Mouse (Mus musculus) heart, embryonic 12.5 days (tissue): ENCODE results near the gene Rsph10b. TPM values are rescaled to one million over a fixed set of nuclear protein-coding genes. Genes with fewer than 3 reads are reported as not detected.

Experiments
- ATAC-seq: fragments of 200-750 bp; cut with Nextera tagmentation; 2 replicates; pipeline ENCODE4 v1.8.0; 2017; ENCODE audit warnings: moderate TSS enrichment, moderate library complexity; ENCODE audit not compliant: insufficient number of reproducible peaks, low FRiP score
- H3K27ac ChIP-seq: fragments of 300-500 bp; sonication (generic); 2 replicates; pipeline ENCODE4 v1.5.1; 2016; ENCODE audit warnings: mild to moderate bottlenecking, moderate library complexity; ENCODE audit not compliant: poor library complexity, severe bottlenecking
- H3K27me3 ChIP-seq: fragments of 300-500 bp; sonication (generic); replicated peaks from 2 replicates; pipeline ENCODE4 v1.6.1; 2016; ENCODE audit warnings: mild to moderate bottlenecking, moderate library complexity
- H3K36me3 ChIP-seq: fragments of 300-500 bp; sonication (generic); 2 replicates; pipeline ENCODE4 v1.6.1; 2016; ENCODE audit warnings: mild to moderate bottlenecking, moderate library complexity
- H3K4me1 ChIP-seq: fragments of 300-500 bp; sonication (generic); replicated peaks from 2 replicates; pipeline ENCODE4 v1.6.1; 2016; ENCODE audit warnings: mild to moderate bottlenecking
- H3K4me2 ChIP-seq: fragments of 300-500 bp; sonication (generic); 2 replicates; pipeline ENCODE4 v1.6.1; 2016; ENCODE audit warnings: mild to moderate bottlenecking, moderate library complexity
- H3K4me3 ChIP-seq: fragments of 300-500 bp; sonication (generic); 2 replicates; pipeline ENCODE4 v1.5.1; 2016; ENCODE audit warnings: mild to moderate bottlenecking
- H3K9ac ChIP-seq: fragments of 300-500 bp; sonication (generic); 2 replicates; pipeline ENCODE4 v1.6.1; 2016; ENCODE audit warnings: mild to moderate bottlenecking, moderate library complexity
- H3K9me3 ChIP-seq: fragments of 300-500 bp; sonication (generic); replicated peaks from 2 replicates; pipeline ENCODE4 v1.6.1; 2016; ENCODE audit warnings: mild to moderate bottlenecking, moderate library complexity
- WGBS: fragments of 180-500 bp; shearing (Covaris S2); methylation state at CpG from one replicate; pipeline ENCODE4 v1.1.7; 2016; 5-methylcytosine and 5-hydroxymethylcytosine counted together
- polyA plus RNA-seq: library from polyadenylated mRNA; unstranded; fragments of >200 nt; fragmentation: Nextera tagmentation; extraction: Ambion mirVana; gene quantifications from 2 replicates; pipeline ENCODE4 v1.2.1, GENCODE M21; 2016

The Rsph10b gene
- polyA plus RNA-seq, 1 experiment from 2014 or later: 1.3 TPM

DNA sequence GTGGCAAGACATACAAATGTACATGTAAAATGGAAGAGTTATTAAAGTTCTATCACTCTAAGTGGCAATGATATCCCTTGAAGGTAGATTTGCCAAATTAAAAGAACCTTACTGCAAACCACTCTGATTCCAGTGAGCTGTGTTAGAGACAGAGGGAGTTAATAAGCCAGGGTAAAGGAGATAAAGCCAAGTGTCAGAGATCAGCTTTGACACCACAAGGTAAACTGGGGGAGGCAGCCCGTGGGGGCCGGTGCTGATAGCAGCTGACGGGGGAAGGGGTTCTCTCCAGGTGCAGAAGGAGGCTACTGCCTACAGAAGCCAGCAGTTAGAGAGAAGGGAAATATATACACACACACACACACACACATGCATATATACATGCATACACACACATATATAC lies 39.8 kb downstream of the Rsph10b start:
- H3K4me3 ChIP-seq: no peak overlapping the region
- H3K4me2 ChIP-seq: no peak overlapping the region
- no peaks in the 10 kb centered on the region for H3K27me3 ChIP-seq
- no peaks in the 10 kb centered on the region for H3K9me3 ChIP-seq
- H3K27ac ChIP-seq: no peak overlapping the region
- 15% methylated on average over 3 of the region's 3 CpGs for WGBS
- H3K4me1 ChIP-seq: 0 out of 2 replicates have a peak, but pooled peaks cover 4% of the 10 kb centered on the region
- H3K9ac ChIP-seq: no peak overlapping the region
- H3K36me3 ChIP-seq: no peaks in the 10 kb centered on the region
- ATAC-seq: no peak

DNA sequence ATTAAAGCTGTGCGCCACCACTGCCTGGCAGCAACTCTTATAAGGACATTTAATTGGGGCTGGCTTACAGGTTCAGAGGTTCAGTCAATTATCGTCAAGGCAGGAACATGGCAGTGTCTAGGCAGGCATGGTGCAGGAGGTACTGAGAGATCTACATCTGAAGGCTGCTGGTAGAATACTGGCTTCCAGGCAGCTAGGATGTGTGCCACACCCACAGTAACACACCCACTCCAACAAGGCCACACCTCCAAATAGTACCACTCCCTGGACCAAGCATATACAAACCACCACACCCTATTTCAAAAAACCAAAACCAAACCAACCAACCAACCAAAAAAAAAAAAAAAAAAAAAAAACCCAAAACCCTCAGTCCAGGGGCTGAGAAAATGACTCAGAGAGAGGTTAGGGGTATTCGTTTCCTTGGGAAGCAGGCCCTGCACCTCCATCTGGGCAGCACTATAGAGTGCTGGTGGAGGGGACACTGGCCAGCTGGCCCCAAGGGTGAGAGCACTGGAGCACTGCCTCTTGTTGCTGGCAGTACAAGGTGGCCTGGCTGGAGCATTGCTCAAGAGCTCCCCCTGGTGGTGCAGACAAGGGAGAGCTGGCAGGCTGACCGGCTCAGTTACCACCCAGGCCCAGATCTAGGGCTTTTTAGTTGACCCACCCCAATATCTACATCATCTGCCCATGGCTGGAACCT lies 42.2 kb downstream of the Rsph10b start:
- H3K36me3 ChIP-seq: no peaks in the 10 kb centered on the region
- H3K4me2 ChIP-seq: no peak overlapping the region
- H3K9me3 ChIP-seq: no peaks in the 10 kb centered on the region
- H3K4me1 ChIP-seq: 0 out of 2 replicates have a peak, but pooled peaks cover 4% of the 10 kb centered on the region
- 49% methylated on average over 4 of the region's 4 CpGs for WGBS
- H3K27me3 ChIP-seq: no peaks in the 10 kb centered on the region
- H3K9ac ChIP-seq: no peak overlapping the region
- no peak overlapping the region for H3K4me3 ChIP-seq
- no peak overlapping the region for H3K27ac ChIP-seq
- peak; percentile 69 for ATAC-seq

DNA sequence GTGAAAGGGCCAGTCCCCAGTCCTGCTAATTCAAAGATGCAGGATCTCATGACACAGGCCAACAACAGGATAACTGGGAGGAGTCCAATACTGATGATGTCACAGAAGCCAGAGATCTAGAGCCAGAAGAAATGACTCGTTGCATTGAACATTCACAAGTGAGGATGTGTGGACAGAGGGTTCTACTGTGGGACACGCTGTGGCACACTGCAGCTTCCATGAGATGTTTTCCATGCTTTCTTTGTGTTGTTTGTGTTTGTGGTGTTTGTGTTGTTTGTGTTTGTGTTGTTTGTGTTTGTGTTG lies 42.7 kb downstream of the Rsph10b start:
- Histone ChIP-seq H3K36me3 (no peaks in the 10 kb centered on the region), H3K27me3 (no peaks in the 10 kb centered on the region), H3K9ac (no peak overlapping the region), H3K4me1 (peaks cover 4% of the 10 kb centered on the region; the same call in 1 of the 2 replicates), H3K9me3 (no peaks in the 10 kb centered on the region), H3K27ac (no peak overlapping the region), H3K4me3 (no peak overlapping the region), H3K4me2 (no peak overlapping the region)
- no peak for ATAC-seq
- 46% methylated on average over 2 of the region's 2 CpGs for WGBS

DNA sequence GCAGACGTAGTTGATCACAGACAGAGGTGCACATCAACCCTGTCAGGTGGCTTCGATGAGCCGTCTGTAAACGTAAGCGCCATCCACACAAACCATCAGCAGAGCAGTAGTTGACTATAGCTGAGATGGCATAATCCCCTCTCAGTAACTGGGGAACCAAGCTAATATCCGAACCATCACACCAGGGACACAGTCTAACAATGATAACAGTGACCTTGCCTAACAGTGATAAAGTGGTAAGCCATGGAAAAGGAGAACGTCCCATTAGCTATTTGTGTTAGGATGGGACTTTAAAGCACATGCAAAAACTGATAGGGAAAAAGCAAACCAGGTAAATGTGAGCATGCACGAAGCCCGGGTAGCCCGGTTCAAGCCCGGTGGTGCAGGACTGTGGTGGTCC lies 43.4 kb downstream of the Rsph10b start:
- Histone ChIP-seq H3K4me3 (no peak overlapping the region), H3K36me3 (no peaks in the 10 kb centered on the region), H3K4me2 (no peak overlapping the region), H3K9me3 (no peaks in the 10 kb centered on the region), H3K27ac (no peak overlapping the region), H3K27me3 (no peaks in the 10 kb centered on the region), H3K4me1 (peaks cover 9% of the 10 kb centered on the region), H3K9ac (no peak overlapping the region)
- ATAC-seq: no peak
- 79% methylated on average over 11 of the region's 11 CpGs for WGBS

DNA sequence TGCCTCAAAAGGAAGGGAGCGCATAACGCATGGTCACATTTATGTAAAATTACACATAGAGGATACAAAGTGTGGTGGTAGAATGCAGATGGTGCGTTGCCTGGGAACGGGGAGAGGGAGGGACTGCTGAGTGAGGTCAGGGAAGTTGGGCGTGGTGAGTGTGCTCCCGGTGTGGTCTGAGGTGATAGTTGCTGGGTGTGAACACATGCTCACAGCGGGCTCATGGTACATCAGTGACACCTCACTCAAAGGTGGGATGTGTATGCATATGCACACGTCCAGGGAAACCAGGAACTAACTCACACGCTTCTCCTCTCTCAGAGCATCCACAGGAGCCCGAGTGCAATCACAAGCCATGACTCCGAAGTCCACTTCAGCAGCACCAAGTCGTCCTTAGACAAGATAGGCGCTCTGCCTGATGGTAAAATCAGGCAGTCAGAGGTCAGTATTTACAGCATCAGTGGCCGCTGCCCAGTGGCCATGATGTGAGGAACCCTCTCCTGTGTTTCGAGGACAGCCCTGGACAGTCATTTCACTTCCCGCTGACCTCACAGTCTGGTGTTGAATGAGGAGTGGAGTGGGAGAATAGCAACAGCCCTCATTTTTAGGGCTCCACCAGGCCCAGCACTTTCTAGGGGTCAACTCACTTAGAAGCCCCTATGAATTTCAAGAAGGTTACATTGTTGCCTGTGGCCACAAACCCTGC lies 44.0 kb downstream of the Rsph10b start:
- ATAC-seq: no peak
- Histone ChIP-seq H3K4me2 (no peak overlapping the region), H3K9me3 (no peaks in the 10 kb centered on the region), H3K9ac (no peak overlapping the region), H3K36me3 (no peaks in the 10 kb centered on the region), H3K4me1 (peaks cover 9% of the 10 kb centered on the region), H3K27ac (no peak overlapping the region), H3K4me3 (no peak overlapping the region), H3K27me3 (no peaks in the 10 kb centered on the region)
- 53% methylated on average over 16 of the region's 16 CpGs for WGBS

DNA sequence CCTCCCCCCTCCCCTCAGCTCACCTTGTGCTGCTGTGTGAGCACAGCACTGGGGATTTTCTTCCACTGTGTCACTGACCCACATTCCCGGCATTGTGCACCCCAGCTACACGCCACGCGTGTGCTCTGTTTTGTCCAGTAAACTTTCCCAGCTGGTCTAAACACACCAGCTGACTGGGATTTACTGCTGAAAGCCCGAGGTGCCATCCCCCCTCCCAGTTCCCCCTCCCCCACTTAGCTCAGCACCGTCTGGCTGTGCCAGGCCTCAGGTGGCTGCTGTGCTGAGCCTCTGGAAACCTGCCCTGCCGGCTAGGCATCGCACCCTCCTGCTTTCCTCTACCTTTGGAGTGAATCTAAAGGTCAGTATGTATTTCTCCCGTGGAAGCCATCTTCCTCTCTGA lies 48.0 kb downstream of the Rsph10b start:
- H3K4me2 ChIP-seq: 0 out of 2 replicates have a peak overlapping the region, but pooled peaks have one; percentile 9
- no peak for ATAC-seq

DNA sequence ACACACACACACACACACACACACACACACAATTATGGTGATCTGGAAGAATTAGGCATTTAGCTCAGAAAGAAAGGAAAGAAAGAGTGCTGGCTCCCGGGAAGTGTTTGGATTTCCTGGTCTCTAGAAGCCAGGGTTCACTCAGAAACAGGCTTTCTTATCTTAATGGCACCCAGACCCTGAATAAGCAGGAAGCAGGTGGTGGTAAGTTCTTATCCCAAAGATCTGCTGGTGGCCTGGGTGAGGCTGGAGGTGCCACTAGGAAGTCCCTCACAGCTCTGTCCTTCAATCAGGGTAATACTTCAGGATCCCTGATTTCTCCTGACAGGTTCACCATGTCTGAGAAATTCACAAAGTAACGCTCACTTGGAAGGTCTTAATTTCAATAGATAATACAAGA lies 49.5 kb downstream of the Rsph10b start:
- H3K9me3 ChIP-seq: no peaks in the 10 kb centered on the region
- H3K27ac ChIP-seq: no peak overlapping the region
- H3K4me3 ChIP-seq: no peak overlapping the region
- H3K9ac ChIP-seq: no peak overlapping the region
- H3K4me1 ChIP-seq: peaks cover 5% of the 10 kb centered on the region
- WGBS: 55% methylated on average over 2 of the region's 2 CpGs
- no peak overlapping the region for H3K4me2 ChIP-seq
- no peak for ATAC-seq
- H3K27me3 ChIP-seq: no peaks in the 10 kb centered on the region
- H3K36me3 ChIP-seq: peaks cover 29% of the 10 kb centered on the region

More for the DNA sequence above, 48.0 kb downstream of the Rsph10b start:
- no peak overlapping the region for H3K27ac ChIP-seq
- peaks cover 15% of the 10 kb centered on the region for H3K36me3 ChIP-seq
- H3K9me3 ChIP-seq: no peaks in the 10 kb centered on the region
- H3K27me3 ChIP-seq: no peaks in the 10 kb centered on the region
- no peak overlapping the region for H3K9ac ChIP-seq
- H3K4me3 ChIP-seq: no peak overlapping the region
- 31% methylated on average over 9 of the region's 9 CpGs for WGBS
- H3K4me1 ChIP-seq: peaks cover 5% of the 10 kb centered on the region

DNA sequence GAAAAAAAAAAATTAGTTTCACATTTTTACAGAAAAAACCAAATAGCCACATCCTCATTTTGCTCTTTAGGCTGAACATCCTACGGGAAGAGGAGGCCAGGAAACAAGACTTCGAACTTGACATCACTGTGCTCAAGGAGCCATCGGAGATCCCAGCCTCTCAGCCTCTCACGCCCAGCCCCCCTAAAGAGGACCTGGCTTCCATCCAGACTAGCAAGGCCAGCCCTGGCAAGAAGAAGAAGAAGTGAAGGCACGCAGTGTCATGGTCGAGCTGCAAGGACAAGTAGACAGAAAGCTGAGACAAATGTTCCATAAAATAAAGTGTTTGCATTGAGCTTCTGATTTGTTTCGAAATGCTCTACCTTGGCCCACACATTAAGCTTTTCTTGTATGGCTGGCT lies 52.5 kb downstream of the Rsph10b start:
- H3K9me3 ChIP-seq: no peaks in the 10 kb centered on the region
- H3K4me3 ChIP-seq: no peak overlapping the region
- H3K27ac ChIP-seq: no peak overlapping the region
- H3K4me2 ChIP-seq: no peak overlapping the region
- H3K36me3 ChIP-seq: peaks cover 59% of the 10 kb centered on the region
- H3K9ac ChIP-seq: no peak overlapping the region
- WGBS: 89% methylated on average over 7 of the region's 7 CpGs
- no peaks in the 10 kb centered on the region for H3K27me3 ChIP-seq
- H3K4me1 ChIP-seq: peaks cover 5% of the 10 kb centered on the region
- ATAC-seq: no peak

DNA sequence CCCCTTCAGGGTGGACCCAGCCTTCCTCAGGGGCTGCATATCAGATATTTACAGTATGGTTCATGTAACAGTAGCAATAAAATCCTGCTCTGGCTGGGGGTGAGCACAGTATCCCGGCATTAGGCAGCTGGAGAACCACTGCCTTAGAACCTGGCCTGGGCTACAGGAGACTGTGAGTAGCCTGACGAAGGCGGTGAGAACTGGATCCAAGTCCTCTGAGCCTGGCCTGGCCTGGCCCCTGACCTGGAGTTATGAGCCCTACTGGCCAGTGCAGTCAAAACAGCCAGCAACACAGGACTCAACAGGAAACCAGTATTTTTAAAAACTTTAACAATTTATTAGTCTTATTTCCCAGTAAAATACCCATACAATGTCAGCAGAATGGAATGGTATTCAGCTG lies 54.8 kb downstream of the Rsph10b start:
- 93% methylated on average over 3 of the region's 3 CpGs for WGBS
- no peak overlapping the region for H3K4me2 ChIP-seq
- no peak overlapping the region for H3K27ac ChIP-seq
- H3K9ac ChIP-seq: no peak overlapping the region
- peaks cover 81% of the 10 kb centered on the region for H3K36me3 ChIP-seq
- H3K4me1 ChIP-seq: no peaks in the 10 kb centered on the region
- H3K4me3 ChIP-seq: no peak overlapping the region
- H3K27me3 ChIP-seq: no peaks in the 10 kb centered on the region
- no peaks in the 10 kb centered on the region for H3K9me3 ChIP-seq
- no peak for ATAC-seq

DNA sequence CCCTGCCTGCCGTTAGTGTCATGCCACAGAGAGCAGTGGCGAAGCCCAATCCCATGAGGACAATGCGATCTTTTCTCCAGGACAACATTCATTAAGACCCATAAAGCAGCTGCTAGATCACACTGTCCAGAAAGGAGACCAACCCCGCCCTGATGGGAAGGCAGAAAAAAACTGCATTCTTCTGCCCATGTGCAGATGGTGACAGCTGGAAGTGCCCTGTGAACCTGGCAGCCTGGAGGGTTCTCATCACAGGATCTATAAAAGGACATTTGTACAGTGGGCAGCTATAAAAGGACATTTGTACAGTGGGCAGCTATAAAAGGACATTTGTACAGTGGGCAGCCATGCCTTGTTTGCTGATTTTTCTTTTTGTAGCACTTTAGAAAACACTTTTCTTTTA lies 56.2 kb downstream of the Rsph10b start:
- no peak overlapping the region for H3K4me3 ChIP-seq
- peaks cover 9% of the 10 kb centered on the region for H3K4me1 ChIP-seq
- no peak overlapping the region for H3K9ac ChIP-seq
- no peak overlapping the region for H3K27ac ChIP-seq
- peaks cover 94% of the 10 kb centered on the region for H3K36me3 ChIP-seq
- no peak overlapping the region for H3K4me2 ChIP-seq
- no peak for ATAC-seq
- H3K27me3 ChIP-seq: no peaks in the 10 kb centered on the region
- H3K9me3 ChIP-seq: no peaks in the 10 kb centered on the region
- 78% methylated on average over 4 of the region's 4 CpGs for WGBS

DNA sequence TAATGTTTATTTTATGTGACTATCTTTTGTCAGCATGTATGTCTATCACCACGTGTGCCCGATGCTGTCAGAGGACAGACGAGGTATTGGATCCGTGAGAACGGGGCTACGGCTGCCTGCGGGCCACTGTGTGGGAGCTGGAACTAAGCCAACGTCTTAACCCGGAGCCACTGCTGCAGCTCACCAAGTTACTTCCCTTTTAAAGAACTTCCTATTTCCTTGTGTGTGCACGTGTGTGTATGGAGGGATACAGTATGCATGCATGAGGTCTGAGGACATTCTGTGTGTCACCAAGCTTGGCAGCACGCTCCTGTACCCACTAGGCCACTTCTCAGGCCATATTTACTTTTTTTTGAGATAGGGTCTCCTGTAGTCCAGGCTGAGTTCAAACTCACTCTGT lies 57.3 kb downstream of the Rsph10b start:
- no peak overlapping the region for H3K4me2 ChIP-seq
- H3K9me3 ChIP-seq: no peaks in the 10 kb centered on the region
- H3K36me3 ChIP-seq: peaks cover 94% of the 10 kb centered on the region
- no peak overlapping the region for H3K27ac ChIP-seq
- ATAC-seq: no peak
- no peak overlapping the region for H3K4me3 ChIP-seq
- no peaks in the 10 kb centered on the region for H3K27me3 ChIP-seq
- 88% methylated on average over 11 of the region's 11 CpGs for WGBS
- peaks cover 13% of the 10 kb centered on the region for H3K4me1 ChIP-seq
- no peak overlapping the region for H3K9ac ChIP-seq
